Mouse (Mus musculus) layer of hippocampus, adult 8-10 months (tissue): ENCODE data around the gene Mypn. TPM values are rescaled to one million over a fixed set of nuclear protein-coding genes. Genes with fewer than 3 reads are reported as not detected.

Experiments used
- DNase-seq, 2 experiments: peaks; one replicate each; pipeline ENCODE4 v3.0.0; 2022; ENCODE audit warnings: low spot score in 2 of 2
- total RNA-seq, 4 experiments: library from RNA; stranded (reverse); gene quantifications; 2 replicates each; pipeline ENCODE4 v1.2.4; 2022

Mypn gene
- total RNA-seq, 4 experiments from 2014 or later: 1.7 to 2.2 (median 2.0) TPM

DNA sequence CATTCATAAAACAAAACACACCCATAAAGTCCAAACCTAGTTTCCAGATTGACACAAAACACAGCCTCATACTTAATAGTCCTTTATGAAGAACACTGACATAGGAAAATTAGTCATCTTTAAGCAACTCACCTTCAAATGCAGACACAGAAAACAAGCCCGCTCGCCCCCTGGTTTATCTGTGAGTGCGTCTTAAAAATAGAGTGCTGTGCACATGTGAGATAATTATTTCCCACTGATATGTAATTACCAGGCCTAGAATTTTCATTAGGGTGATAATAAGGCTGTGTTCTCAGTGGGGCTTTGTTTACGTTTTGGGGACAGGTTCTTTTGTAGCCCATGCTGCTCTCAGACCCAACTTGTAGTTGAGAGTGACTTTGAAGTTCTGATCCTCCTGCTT lies 4.7 kb downstream of the Mypn start:
- DNase-seq: no peak

DNA sequence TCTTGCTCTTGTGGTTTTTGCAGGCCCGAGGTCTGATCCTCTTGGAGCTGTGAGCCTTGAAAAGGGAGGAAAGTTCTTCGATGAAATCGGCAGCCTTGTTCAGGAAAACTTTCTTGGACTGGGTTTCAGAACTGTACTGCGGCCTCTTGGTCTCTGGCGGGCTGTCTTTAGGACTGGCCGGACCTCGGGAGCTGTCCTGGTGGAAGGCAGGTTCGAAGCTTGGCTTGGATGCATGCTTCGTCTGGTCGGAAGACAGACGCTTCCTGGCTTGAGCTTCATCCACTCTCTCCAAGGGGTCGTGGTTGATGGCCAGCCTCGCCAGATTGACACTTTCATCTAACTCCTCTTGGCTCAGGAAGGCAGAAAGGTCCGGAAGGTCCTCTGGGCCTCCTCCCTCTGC lies 11.0 kb downstream of the Mypn start:
- no peak for DNase-seq

DNA sequence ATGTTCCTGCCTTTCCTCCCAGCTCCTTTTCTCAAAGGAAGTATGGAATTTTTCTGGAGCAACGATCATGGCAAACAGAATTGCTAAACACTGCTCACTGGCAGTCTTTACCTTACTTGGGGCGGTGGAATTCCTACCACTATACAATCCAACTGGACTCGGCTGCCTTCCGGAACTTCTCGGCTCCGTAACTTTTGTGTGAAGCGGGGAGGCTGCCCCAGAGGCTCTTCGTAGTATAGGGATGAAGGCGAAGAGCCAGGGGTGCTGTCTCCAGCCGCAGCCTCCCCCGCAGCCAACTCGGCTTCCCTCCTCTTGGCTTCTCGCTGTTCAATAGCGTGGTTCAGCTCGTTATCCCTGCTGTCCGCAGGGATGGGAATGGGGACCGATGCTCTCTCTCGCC lies 11.5 kb downstream of the Mypn start:
- DNase-seq: no peak

DNA sequence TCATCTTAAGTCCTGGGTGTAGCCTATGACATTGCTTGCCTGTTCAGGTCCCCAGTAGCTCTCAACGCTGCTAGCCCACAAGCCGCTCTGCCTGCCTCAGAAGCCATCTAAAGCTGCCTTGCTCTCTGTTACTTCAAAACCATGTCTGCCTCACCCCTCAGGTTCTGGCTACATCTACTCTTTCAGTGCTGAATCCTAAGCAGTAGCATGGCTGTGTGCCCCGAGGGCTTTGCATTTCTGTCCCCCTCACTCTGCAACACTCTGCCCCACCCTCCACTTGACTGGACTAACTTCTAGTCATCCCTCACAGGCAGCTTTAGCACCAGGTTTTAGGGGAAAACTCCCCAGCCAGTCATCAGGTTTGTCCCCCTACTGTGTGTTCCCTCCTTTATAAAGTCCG lies 19.3 kb downstream of the Mypn start:
- no peak for DNase-seq

DNA sequence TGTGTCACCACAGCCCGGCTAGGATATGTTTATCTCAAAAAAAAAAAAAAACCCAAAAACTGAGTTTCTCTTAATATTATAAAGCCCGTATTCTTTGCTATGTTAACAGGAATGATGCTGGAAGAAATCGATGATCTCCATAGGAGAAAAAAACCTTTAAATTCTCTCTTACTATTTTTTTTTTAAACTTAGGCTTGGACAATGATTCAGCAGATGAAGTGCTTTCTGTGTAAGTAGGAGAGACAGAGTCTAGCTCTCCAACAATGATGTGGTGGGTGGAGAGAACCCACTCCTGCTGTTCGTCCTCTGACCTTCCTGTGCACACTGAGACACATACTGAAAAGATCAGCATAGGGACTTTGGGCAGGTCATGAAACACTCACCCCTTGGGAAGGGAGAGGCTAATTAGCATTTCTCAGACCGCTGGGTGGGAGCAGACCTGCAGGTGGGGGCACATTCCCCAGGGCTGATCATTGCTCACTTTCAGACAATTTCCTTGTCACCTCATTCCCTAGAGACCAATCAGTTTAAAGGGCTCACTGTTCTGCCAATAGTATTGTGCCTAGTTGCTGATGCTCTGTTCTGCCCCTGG lies 21.5 kb downstream of the Mypn start:
- DNase-seq: no peak

DNA sequence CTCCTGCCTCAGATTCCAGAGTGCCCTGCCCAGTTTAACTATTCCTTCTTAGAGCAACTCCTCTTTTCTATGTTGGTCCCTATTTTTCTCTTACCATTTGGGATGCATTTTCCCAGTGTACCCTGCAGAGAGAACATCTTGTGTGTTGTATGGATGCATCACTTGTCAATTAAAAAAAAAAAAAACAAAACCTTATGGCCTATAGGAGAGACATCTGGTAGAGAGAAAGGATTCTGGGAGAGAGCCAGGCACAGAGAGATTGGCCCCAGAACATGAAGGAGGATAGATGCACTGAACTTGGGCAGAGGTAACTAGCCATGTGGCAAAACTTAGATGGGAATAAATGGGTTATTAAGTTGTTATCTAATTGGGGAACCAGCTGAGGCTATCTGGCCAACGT lies 22.6 kb downstream of the Mypn start:
- DNase-seq: no peak

DNA sequence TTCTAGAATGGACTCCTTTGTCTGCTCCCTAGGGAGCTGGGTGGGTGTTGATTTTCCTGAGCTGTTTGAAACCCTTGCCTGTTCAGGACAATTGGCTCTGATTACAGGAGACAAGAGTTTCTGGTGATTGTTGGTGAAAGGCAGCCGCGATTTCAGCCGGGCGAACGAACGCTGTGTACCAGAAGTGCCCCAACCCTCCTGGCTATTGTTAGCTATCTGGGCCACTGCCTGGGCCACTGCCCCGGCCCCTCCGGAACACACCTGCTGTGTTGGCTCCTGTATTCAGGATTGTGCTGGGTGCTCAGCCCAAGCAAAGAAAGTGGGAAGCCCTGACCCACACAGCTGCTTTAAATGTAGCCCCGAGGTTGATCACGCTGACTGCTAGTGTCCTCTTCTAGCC lies 24.2 kb downstream of the Mypn start:
- DNase-seq: no peak

DNA sequence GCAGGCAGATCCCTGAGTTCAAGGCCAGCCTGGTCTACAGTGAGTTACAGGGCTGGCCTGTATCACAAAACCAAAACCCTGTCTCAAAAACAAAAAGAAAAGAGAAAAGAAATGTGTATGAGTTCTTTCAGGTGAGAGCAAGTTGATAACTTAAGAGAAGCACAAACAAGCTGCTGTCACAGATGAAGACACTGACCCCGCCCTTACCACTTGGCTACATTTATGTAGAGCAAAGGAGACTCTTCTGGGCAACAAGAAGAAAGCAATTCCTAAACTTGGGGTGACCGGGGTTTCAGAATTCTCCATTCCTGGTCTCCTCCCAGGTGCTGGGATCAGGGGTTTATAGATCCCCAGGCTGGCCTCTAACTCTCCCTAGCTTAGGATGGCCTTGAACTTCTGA lies 25.4 kb downstream of the Mypn start:
- DNase-seq: no peak

DNA sequence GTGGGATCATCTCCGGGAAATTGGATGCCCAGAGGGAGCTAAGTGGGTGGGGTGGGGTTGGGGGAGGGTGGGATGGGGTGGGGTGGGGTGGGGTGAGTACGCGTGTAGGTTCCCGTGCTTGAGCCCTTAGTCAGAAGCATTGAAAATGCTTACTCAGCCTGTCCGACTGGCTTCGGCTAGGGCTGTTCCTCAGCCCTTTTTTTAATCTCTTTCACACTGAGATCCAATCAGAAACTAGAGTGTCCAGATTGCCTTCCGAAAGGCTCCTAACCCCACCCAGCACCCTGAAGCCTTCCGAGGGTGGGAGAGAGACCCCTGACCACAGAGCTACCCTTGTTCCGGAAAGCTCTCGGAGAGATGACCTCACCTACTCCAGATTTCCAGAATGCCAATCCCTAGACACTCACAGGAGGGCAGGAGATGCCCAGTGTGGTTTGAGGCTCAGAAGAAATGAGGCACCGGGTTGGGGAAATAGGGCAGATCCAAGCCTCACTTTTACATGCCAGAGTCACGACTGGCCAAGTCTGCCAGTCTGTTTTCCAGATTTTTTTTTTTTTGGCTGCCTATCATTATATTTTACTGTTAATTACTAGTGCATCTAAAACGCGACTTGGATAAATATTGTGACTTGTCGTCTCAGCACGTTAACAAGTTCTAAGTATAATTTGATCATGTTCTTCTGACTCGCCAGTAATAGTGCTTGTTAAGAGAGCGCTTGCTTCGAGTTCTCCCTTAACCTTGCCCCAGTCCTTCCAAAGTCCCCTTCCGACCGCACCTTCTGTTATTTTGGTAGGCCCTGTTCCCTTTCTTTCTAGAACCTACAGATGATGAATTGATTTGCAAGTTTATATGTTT lies 26.2 kb downstream of the Mypn start:
- no peak for DNase-seq

DNA sequence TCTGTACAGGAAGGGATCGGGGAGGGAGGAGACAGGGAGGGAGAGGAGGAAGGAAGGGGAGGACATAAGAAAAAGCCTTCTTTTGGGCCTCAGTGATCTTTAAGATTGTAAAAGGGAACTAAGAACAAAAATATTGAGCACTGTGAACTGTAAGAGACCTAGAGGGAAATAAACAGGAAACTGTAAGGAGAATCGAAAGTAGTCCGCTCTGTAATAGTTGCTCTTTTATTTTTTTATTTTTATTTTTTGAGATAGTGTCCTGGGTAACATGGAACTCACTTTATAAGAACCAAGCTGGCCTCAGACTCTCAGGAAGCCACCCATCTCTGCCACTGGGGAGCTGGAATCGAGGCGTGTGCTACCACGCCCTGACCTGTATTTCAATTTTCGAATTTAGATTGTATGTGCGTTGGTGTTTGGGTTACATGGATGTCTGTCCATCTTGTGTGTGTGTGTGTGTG lies 27.3 kb downstream of the Mypn start:
- DNase-seq: no peak

DNA sequence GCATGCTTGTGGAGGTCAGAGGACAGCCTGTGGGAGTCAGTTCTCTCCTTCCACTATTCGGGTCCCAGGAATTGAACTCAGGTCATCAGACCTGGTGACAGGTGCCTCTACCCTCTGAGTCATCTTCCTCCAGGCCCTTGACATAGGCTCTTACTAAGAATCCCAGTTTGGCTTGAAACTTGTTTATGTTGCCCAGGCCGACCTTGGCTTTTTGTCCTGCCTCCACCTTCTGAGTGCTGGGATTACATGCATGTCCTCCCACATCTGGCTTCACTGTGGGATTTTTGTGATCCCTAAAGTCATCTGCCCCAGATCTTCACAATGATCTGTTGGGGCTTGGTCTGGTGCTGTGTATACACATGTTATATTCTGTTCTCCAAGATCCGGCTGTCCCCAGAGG lies 31.7 kb downstream of the Mypn start:
- no peak for DNase-seq

DNA sequence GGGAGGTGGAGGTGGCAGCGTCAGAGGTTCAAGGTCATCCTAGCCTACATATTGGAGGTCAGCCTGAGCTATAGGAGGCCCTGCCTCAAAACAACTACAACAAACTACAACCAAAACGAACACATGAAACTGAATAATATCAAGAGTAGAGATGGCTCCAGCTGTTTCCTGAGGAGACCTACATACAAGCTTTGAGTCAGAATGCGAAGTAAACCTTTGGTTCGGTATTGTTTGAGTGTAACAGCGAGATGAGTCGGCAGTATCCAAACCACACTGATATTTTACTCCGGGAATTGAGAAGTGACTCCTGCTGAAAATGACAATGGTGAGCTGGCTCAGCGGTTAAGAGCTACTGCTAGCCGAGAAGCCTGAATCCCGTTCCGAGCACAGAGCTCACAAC lies 34.2 kb downstream of the Mypn start:
- no peak for DNase-seq

DNA sequence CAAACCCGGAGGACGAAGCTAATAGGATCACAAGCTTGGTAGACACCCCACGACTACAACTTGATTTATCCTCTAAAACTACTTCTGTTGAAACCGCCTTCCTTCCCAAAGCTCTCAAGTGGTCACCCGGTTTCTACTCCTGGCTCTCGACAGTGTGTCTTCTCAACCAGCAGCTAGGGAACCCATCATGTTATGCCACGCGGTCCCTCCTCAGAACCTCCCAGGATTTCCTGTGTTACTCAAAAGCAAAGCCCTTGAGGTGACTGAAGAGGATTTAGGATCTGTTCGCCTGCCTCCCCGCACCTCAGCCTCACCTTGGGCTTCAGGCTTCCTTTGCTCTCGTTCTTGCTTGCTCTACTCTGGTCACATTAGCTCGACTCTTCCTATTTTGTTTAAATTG lies 35.6 kb downstream of the Mypn start:
- no peak for DNase-seq

DNA sequence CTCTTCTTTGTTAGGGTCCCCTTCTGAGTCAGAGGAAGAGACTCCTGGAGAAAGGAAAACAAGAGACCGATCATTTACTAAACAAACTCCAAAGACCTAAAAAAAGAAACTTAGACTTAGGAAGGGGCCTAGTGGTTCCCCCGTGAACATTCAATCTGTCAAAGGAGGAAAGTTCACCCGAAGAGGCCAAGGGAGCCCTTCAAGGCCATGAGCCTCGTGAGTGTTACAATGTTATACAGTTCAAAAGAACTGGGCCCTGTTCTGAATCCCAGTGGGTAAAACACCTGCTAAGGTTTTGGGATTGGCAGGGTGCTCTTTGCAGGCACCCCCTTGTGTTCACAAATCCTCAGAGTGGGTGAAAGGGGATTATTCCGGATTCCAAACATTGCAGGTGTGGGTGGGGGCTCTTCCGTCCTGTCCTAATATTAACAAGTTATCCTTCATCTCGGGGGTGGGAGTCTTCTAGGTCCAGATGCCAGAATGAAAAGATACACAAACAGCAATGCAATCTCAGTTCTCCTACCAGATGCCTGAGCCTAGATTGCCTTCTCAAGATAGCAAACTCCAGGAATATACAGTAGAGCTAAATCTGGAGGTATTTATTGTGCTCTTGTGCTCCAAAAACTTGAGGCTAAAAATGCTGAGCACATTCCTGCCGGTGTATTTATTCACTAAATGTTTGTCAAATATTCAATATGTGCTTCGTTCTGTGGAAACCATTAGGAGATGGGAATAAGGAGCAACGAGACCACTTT lies 36.3 kb downstream of the Mypn start:
- DNase-seq: no peak

DNA sequence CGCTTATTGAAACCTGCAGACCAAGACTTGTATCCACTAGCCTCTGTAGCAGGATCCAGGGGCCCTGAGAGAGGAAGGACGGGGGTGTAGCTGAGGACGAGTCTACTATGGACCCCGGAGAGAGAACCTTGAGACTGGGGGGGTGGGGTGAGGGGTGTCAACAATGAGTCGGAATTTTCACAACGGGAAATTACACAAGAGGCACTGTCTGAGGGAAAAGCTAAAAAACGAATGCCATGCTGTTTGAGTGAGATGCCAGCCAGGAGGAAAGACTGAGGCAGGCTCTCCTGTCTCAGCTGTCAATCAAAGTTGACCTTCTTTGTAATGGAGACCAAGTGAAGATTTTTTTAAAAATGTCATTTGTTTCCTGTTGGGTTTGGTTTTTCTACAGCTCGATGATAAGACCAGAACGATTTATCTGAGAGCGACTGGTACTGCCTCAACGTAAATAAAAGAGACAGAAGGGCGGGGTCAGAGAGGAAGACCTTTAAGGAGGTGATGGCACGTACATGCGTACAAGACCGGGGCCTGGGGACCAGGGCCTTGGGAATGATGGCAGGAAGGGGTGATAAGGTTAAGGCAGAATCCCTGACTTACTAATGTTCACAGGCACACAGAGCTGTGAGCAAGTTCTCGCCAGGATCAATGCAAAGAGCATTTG lies 37.9 kb downstream of the Mypn start:
- no peak for DNase-seq

DNA sequence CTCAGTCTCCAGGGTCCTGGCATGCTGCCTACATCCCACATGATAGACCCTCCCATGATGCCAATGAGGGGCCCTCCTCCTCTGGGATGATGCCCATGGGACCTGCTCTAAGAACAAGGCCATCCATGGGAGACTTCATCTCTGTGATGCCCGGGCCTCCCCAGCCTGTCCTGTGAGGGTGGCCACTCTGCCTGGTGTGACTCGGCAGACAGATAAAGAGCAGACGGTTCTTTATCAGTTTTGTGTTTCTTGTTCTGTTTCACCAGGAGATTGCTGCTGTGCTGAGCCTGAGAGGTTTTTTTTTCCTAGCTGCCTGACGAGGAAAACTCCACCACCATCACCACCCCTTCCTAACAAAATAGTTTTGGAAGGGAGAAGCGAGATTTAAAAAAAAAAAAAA lies 42.5 kb downstream of the Mypn start:
- DNase-seq: no peak

DNA sequence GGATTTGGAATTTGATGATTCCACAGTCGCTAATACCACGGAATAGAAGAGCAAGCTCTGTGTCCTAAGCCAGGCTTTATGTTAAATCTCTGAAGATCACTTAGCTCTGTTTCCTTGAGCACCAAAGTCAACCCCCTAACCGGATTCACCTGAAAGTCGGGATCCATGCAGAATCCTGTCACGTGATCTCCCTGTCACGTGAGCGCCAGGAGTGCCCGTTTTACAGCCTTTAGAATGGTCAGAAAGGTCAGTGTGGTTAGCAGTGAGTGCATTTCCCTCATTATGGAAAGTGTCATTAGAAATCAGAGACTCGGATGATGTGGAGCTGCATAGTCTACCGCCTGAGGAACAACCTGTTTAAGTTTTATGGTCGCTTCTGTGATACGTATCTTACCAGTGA lies 43.1 kb downstream of the Mypn start:
- DNase-seq: no peak

DNA sequence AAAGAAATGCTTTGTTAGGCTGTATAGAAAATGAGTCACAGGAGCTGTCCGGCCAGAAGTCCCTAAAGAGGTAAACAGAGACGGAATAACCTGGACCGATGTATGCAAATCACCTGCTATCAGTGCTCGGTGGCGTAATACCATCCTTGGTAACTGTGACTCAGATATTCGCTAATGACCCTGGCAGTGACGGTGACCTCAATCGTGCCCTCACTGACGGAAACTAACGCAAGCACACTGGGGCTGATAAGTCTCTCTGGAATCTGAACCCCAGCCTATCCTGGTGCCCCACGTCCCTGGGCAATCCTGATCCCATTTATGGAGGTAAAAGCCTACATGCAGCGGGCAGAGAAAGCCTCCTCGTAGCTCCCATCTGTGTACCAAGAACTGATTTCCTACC lies 45.6 kb downstream of the Mypn start:
- no peak for DNase-seq

DNA sequence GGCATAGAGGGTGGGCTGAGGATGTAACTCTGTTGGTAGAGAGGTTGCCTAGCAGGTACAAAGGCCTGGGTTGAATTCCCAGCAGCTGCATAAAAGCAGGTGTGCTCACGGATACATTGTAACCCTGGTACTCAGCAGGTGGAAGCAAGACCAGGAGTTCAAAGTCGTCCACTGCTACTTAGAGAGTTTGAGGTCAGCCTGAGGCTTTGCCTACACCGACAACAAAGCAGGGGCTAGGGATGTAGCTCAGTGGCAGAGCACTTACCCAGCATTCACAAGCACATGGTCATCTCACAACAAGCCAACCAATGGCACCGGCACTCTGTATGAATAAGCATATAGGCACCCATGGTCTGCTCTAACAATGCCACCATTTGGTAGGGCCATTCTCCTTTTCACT lies 46.3 kb downstream of the Mypn start:
- DNase-seq: no peak

DNA sequence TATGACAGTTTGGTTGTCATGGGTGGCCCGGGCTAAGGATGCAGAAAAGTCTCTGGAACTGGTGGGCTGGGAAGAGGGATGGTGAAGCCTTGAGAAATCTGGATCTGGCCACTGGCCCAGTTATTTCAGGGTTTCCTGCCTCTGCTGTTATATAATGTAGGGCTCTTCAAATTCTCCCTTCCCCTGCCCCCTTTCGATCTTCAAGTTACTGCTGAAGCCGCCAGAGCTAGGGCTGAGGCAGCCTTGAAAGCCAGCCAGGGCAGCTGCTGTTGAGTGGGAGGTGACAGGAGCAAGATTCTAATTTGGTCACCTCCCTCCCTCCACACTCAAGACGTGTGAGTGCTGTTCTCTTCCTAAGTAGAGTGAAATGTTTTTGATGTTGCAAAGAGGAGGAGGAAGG lies 46.8 kb downstream of the Mypn start:
- DNase-seq: peak; percentile 75 to 81

DNA sequence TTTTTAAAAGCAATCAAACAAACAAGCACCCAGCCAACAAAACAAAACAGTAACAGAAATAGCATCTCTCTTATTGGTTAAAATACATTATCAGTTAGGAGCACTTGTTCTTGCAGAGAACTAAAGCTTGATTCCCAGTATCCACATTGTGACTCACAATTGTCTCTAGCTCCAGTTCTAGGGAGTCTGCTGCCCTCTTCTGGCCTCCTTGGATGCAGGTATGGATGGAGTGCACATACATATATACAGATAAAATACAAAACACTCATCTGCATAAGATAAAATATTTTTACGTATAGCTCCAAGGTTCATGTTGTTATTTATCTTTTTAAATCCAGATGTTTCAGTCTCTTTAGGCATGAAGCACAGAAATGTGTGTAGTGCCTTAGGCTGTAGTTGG lies 47.4 kb downstream of the Mypn start:
- no peak for DNase-seq
